Comparison of ENCODE assay signal across 27 mouse cellular contexts in the genomic region with DNA sequence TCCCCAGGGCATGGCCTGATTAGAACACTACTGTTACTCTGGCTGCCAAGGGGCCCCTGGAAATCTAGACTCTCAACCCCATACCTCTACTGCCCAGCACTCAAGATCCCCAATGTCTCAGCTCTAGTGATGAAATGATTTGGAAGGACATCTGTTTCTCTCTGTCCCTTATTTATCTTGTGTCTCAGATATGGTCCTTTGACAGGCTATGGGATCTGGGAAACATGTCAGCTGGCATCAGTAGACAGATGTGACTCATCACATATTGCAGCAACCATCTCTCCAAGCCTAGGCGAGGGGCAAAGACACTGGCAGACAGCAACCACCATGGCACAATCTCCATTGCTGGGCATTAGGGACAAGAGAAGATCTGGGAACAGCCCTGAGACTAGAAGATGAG.
DNase-seq lines count a peak whose midpoint lies in the region; ATAC-seq lines count a peak whose summit lies in the region.
"Had no signal": no experiment of that assay in that cellular context is flagged by ENCODE, and none has a peak within 500 bp of the region (broad histone marks: within the 10 kb centered on the region; RNA-seq: fewer than 3 reads in every experiment).

No protein-coding gene starts in this region.

- no peak overlapping the region for H3K27ac ChIP-seq in midbrain, embryonic 15.5 days
- H3K27ac ChIP-seq: embryonic facial prominence, embryonic 10.5 days; embryonic facial prominence, embryonic 13.5 days; forebrain, embryonic 10.5 days; forebrain, embryonic 13.5 days; heart, embryonic 13.5 days; hindbrain, embryonic 12.5 days; hindbrain, embryonic 15.5 days had no signal

- H3K9me3 ChIP-seq in midbrain, embryonic 15.5 days = no peaks in the 10 kb centered on the region
- H3K9me3 ChIP-seq: embryonic facial prominence, embryonic 10.5 days; embryonic facial prominence, embryonic 13.5 days; forebrain, embryonic 10.5 days; forebrain, embryonic 13.5 days; heart, embryonic 13.5 days; hindbrain, embryonic 12.5 days; hindbrain, embryonic 15.5 days had no signal

- no peaks in the 10 kb centered on the region for H3K27me3 ChIP-seq in midbrain, embryonic 15.5 days (replicated peaks)
- H3K27me3 ChIP-seq: embryonic facial prominence, embryonic 13.5 days; forebrain, embryonic 13.5 days; heart, embryonic 13.5 days; hindbrain, embryonic 12.5 days; hindbrain, embryonic 15.5 days had no signal

- no peak overlapping the region for H3K4me2 ChIP-seq in midbrain, embryonic 15.5 days
- H3K4me2 ChIP-seq: embryonic facial prominence, embryonic 13.5 days; forebrain, embryonic 13.5 days; heart, embryonic 13.5 days; hindbrain, embryonic 12.5 days; hindbrain, embryonic 15.5 days had no signal

- no peak overlapping the region for H3K4me3 ChIP-seq in midbrain, embryonic 15.5 days
- H3K4me3 ChIP-seq: embryonic facial prominence, embryonic 10.5 days; embryonic facial prominence, embryonic 13.5 days; forebrain, embryonic 10.5 days; forebrain, embryonic 13.5 days; heart, embryonic 13.5 days; hindbrain, embryonic 12.5 days; hindbrain, embryonic 15.5 days had no signal

- peak; percentile 18 for DNase-seq in adrenal gland, postnatal 14 days
- no peak for DNase-seq in adrenal gland, postnatal 10 days
- DNase-seq in 3134 (ENCODE audit: extremely low read depth, insufficient read length, low spot score) = peak; percentile 30
- DNase-seq in MN1 (ENCODE audit: low spot score) = peak; percentile 58
- peak; percentile 63 for DNase-seq in adipocyte (ENCODE audit: low spot score)
- DNase-seq: adrenal gland, adult 8-10 months; cerebellum, adult 11-12 months; cerebellum, adult 8-10 months; cerebellum, postnatal 10 days; cerebellum, postnatal 36 days; embryo, embryonic 11 days; gastrocnemius, postnatal 10 days; gastrocnemius, postnatal 36 days; heart, postnatal 14 days; kidney, adult 2 months had no signal

- 86% methylated on average over 1 of the region's 1 CpGs for WGBS in midbrain, embryonic 15.5 days

- H3K36me3 ChIP-seq in midbrain, embryonic 15.5 days (replicated peaks) = no peaks in the 10 kb centered on the region
- H3K36me3 ChIP-seq: embryonic facial prominence, embryonic 10.5 days; embryonic facial prominence, embryonic 13.5 days; forebrain, embryonic 10.5 days; heart, embryonic 13.5 days; hindbrain, embryonic 12.5 days; hindbrain, embryonic 15.5 days had no signal

- H3K4me1 ChIP-seq in midbrain, embryonic 15.5 days = no peaks in the 10 kb centered on the region
- H3K4me1 ChIP-seq: embryonic facial prominence, embryonic 10.5 days; forebrain, embryonic 10.5 days; forebrain, embryonic 13.5 days; hindbrain, embryonic 12.5 days; hindbrain, embryonic 15.5 days had no signal

- H3K9ac ChIP-seq in midbrain, embryonic 15.5 days = no peak overlapping the region
- H3K9ac ChIP-seq: embryonic facial prominence, embryonic 13.5 days; forebrain, embryonic 13.5 days; heart, embryonic 13.5 days; hindbrain, embryonic 12.5 days; hindbrain, embryonic 15.5 days had no signal

- ATAC-seq in midbrain, embryonic 15.5 days (replicated peaks) = no peak
- no peak for ATAC-seq in erythroblast, adult 5-6 weeks (replicated peaks; ENCODE audit: low FRiP score, poor library complexity, severe bottlenecking)
- ATAC-seq: activated CD4-positive, CD25-positive, alpha-beta regulatory T cell, adult 4 months; forebrain, embryonic 13.5 days; forebrain, embryonic 16.5 days; intestine, postnatal 0 days had no signal
